Mouse (Mus musculus) left cerebral cortex, postnatal 4 days (tissue): ENCODE measurements around the gene Mpg. TPM values are rescaled to one million over a fixed set of nuclear protein-coding genes. Genes with fewer than 3 reads are reported as not detected.

Source experiments
- DNase-seq: peaks from one replicate; pipeline ENCODE4 v3.0.0-alpha.2; 2022
- intact Hi-C: fragments of 180-260 bp; cut with DNase I; formaldehyde crosslinking; loops from one replicate; pipeline ENCODE4 v1.15.1; 2025
- total RNA-seq, 2 experiments: library from RNA; stranded (reverse); gene quantifications; 2 replicates each; pipeline ENCODE4 v1.2.3; 2021

The Mpg gene
- total RNA-seq, 2 experiments from 2014 or later: 21.5 to 22.5 TPM

DNA sequence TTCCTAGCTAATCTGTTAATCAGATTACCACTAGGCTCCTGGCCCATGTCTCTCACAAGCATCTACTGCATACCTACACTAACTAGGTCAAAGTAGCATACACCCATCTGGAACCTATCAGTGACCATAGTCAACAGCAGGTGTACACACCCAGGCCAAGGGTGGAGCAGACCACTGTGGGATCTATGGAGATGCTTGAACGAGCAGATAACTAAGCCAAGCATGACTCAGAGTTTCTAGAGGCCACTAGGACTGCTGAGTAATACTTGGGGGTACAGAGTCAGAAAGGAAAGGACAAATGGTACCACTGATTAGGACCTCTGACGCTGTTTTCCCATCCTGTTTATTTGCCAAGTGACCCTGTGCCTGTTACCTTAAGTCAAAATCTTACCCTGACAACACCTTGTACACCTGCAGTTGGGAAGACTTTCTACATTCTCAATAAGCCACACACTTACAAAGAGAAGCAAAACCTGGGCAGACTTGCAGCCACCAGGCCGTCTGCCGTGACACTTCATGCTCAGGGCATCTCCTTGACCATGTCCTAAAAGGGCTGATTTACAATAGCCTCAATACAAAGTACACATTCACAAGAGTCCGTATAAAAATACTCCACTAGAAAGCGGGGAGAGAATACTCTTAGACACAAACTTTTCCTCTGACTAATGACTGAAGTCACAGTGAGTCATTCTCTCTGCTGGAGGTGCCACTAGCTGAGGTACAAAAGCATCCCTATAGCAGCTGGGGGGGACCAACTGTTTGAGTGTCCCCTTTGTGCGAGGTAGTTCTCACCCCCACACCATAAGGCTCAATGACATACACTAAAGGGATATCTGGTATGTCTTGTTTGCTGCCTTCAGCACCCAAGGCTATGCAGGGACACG, 24.8 kb downstream of the Mpg start:
- DNase-seq: no peak
- intact Hi-C loops: no loop called here

DNA sequence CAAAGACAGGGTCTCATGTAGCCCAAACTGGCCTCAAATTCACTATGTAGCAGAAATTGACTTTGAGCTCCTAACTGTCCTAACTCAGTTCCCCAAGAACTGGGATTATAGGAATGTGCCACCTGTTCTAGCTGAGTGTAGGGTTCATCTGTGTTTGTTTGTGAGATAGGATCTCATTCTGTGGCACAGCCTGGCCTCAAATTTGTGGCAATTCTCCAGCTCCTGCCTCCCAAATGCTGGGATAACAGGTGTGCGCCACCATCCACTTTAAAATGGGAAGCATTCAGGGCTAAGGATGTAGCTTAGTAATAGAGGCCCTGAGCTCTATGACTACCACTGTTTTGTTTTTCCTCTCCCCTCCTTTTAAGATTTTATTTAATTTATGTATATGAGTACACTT, 26.8 kb downstream of the Mpg start:
- DNase-seq: no peak
- intact Hi-C loops: no loop called here

DNA sequence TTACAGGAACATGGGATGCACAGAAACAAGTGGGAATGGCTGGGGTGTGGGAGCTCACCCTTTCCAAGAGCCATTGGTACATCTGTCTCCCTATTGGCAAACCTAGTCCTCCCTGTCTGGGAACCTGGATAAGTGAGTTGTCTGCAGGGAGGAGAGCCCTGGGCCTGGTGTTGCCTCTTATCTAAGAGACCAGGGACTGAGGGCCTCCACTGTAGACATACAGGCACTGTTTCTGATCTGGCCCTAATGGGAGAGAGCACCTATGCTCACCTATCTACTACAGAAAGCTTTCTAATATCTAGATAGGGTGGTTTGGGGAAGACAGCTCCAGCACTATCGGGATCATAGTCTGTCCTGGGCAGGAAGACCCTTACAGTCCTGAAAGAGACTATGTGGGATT, 29.8 kb downstream of the Mpg start:
- intact Hi-C loops: no loop called here
- no peak for DNase-seq

DNA sequence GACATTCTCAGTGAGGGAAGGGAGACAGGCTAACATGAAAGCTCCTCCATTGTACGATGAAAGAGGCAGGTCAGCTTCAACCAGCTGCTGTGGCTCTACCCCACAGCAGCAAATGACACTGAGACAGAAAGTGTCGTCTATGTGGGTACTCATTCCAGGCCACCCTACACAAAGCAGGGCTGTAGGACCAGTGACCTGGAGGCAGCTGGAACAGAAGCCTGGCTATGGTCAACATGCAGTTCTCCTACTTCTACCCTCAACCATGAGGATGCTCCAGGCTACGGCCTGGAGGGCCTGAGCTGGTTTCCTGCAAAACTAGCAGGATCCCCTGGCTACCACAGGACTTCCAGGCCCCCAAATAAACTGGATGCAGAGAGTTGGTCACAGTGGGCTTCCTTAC, 30.3 kb downstream of the Mpg start:
- intact Hi-C loops: no loop called here
- DNase-seq: no peak

DNA sequence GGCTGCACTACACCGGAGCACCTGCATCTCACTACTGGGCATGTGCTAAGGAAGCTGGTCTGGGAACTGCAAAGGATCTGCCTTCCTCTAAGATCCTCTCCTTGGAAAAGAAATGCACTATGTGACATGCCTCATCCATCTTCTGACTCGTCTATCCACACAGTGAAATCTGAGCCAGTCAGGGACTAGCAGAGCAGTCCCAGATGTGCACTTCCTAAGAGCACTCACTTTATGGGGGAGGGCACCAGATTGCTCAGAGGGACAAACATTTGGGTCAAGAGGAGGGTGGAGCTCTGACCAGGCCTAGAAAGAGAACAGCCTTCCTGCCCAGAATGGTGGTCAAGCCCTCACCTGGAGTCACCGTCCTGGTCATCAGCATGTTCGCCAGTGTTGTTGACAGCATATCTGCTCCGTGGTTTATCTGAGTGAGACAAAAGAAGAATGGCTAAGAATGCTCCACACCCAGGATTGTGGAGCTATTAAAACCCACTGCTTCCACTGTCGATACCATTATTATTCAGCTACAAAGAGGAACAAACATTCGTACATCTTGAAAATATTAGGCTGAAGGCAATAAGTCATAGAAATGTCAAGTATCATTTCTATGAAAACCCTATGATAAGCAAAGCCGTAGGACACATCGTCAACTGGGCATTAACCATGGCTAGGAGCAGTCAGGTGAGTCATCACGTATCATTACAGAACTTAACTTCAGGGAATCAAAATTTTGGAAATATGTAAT, 36.5 kb downstream of the Mpg start:
- no peak for DNase-seq
- intact Hi-C loops: no loop called here

DNA sequence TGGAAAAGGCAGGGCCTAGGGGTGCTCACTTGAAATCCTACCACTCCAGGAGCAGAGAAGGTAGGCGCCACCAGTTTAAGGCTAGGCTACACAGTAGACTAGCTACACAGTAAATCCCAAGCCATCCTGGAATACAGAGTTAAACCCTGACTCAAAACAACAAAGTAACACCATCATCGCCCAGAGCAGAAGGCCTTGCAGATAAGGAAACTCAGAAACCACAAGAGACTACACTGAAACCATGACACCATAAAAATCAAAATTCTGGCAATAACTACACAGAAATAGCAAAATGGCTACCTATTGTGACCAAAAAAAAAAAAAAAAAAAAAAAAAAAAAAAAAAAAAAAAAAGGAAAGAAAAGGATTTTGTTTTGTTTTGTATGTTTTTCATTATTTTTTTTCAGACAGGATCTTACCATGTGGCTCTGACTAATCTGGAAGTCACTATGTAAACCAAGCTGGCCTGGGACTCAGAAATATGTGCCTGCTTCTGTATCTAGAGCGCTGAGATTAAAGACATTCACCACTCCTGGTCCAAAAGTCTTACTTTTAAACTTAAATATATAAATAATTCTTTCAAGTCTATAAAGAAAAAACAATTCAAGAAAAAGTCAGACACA, 38.9 kb downstream of the Mpg start:
- intact Hi-C loops: no loop called here
- no peak for DNase-seq

DNA sequence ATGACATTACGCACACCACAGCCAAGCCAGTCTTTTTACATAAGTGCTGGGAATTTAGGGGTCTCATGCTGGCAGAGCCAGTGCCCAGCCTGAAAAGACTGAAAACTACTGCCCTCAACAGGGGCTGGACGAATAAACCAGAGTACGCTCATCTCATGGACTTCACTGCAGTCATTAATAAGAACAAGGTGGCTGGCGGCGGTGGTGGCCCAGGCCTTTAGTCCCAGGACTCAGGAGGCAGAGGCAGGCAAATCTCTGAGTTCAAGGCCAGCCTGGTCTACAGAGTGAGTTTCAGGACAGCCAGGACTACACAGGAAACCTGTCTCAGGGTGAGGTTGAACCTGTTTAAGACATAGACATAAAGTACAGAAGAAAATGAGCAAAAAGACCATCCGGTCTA, 39.9 kb downstream of the Mpg start:
- no peak for DNase-seq
- intact Hi-C loops: no loop called here

DNA sequence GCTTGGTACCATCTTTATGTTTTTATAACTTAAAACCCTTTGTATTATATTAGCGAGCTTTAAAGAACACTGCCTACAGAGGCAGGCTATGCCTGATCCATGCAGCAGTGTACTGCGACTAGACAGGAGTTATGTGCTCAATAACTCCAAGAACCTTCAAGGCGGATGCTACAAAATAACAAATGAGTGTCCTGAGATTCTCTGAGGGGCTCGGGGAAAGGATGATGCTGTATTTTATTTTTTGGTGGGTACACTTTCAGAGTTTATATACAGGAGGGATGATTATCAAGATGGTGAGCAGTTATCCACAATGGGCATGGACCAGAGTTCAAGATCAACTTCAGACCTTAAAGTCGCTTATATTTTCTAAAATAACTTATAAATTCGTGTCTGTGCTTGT, 40.5 kb downstream of the Mpg start:
- DNase-seq: no peak
- intact Hi-C loops: no loop called here

DNA sequence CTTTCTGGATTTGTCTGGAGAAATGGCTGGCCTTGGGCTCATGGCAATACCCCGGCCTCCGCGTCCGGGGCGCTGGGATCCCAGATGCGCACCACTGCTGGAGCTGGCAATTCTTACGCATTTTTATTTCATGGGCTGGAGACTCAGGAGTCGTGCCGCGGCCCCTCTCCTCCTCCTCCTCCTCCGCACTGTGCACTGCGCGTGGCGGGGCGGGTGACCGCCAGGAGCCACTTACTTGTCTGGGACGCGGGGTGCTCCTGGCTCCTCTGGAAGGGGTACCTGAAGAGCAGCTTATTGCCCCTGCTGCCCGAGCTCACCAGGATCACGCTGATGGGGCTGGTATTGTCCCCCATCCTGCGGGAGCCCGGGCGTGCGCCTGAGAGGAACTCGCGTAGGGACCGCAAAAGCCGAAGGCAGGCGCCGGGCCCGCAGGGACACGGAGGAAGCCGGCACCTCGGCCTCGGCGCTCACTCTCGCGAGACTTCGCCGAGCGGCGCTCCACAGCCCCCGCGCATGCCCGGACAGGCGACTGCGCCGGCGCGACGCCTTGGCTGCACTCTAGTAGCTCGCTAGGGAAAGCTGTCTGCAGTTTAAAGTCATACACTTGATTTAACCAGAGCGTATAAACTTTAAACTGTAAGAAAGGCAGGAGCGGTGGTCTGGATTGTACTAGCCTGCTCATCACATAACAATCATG, 41.0 kb downstream of the Mpg start, which contains the start of gene Nprl3:
Nprl3 (minus strand) TSS at position 520 of the 697 bp plus-strand sequence.
- peak; percentile 97 for DNase-seq
- intact Hi-C loops: no loop called here

DNA sequence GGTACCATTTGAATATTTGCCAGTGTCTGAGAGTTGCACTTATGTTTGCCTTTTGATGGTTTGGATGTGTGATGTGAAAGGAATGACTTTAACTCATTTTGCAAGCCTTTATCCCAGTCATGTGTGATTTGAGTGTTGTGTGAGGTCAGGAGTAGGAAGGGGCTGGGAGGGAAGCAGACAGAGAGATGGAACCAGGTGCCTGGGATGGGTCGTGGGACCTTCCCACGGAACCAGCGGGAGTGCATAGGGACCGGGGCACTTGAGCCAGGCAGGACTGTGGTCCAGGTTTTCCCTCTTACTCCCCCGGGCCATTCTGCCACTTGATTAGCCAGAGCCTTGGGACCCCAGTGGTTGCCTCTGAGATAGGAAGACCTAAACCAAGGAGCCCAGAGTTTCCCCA, 41.7 kb downstream of the Mpg start:
- intact Hi-C loops: no loop called here
- no peak for DNase-seq

DNA sequence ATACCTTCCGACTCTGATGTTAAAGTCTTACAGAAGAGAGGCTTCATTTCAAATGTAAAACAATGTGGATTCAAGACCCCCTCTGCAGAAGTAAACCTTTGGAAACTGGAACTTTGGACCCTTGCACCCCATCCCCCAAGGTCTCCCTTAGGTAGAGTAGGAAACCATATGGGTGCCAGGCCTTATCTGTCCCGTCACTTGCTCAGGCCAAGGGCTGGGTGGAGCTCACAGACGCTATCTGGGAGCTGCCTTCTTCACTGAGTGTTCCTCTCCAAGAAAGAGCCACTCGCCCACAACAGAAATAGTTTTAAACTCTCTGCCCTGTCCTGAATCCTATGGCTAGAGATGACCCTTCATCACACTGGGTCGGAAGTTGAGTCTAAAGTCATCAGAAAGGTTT, 42.6 kb downstream of the Mpg start:
- intact Hi-C loops: no loop called here

DNA sequence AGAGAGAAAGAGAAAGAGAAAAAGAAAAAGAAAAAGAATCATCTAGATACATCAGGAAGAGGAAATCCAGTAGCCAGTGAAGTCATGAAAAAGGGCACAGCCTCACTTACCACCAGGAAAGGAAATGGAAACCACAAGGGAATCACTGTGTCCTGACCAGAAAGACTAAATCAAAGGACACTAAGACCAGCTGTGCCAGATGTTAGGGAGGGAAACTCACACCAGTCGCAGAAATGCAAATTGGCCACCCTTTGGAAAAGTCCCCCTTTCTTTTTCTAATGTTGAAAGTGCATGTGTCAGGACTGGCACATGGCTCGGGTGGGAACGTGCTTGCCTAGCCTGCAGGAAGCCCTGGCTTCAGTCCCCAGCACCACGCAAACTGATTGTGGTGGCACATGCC, 44.9 kb downstream of the Mpg start:
- DNase-seq: no peak
- intact Hi-C loops: no loop called here

More for the DNA sequence above, 42.6 kb downstream of the Mpg start:
- no peak for DNase-seq

DNA sequence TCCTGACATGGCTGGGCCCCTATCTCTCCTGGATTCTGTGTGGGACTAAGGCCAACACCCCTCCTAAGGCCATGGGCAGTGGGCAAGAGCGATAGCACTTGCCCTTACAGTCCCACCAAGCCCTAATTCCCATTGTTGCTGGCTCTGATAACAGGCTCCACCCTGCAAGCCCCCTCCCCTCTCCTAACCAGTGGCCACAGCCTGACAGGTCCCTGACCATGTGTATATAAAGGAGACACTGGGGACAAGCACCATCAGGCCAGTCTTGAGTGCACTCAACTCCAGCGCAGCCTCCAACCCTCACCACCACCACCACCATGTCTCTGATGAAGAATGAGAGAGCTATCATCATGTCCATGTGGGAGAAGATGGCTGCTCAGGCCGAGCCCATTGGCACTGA, 50.0 kb downstream of the Mpg start, which contains the start of gene Hba-x:
Hba-x (plus strand) TSS at position 54 of the 400 bp plus-strand sequence.
- intact Hi-C loops: no loop called here
- no peak for DNase-seq

DNA sequence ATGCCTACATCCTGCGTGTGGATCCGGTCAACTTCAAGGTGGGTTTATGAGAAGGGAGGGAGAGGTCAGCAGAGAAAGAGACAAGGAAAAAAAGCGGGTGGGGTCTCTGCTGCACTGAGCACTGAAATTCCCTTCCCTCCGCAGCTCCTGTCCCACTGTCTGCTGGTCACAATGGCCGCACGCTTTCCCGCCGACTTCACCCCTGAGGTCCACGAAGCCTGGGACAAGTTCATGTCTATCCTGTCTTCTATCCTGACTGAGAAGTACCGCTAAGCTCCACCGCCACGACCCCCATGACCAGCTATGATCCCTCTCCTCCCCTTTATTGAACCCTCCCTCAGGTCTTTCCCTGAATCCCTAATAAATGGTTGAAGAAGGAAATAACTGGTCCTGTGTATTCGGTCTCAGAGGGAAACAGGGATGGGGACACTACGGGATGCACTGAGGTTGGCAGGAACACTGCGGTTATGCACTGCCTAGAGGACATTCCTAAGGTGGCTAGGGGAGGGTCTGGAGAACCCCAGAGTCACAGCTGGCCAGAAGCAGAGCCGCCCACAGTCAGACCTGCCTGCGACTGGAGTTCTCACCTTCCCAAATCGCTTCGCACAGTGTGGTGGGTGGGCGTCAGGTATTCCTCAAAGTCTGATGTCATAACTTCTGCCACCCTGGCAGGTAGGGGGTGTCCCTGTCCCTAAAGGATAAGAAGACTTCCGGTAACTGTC, 51.6 kb downstream of the Mpg start:
- no peak for DNase-seq
- intact Hi-C loops: no loop called here

DNA sequence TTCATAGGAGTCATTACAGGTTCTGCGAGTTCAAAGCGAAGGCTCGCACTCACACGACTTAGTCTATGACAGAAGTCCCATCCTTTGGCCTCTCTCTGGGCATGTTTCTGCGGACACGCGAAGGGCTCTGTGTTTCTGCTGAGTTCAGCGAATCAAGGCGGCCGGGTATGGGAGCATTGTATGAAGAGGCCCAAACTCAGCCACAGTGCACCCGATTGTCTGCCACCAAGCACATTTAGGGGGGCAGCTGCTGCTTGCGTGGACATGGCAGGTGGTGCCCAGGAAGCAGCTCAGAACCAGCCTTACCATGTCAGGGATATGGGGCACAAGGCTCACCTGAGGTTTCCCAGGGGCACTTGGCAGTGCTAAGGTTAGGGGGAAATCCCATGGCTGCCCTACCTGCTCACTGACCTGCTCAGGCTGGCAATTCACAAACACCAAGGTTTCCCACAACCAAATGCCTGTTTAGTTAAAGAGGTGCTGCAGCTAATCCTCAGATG, 52.2 kb downstream of the Mpg start:
- DNase-seq: no peak
- intact Hi-C loops: no loop called here

DNA sequence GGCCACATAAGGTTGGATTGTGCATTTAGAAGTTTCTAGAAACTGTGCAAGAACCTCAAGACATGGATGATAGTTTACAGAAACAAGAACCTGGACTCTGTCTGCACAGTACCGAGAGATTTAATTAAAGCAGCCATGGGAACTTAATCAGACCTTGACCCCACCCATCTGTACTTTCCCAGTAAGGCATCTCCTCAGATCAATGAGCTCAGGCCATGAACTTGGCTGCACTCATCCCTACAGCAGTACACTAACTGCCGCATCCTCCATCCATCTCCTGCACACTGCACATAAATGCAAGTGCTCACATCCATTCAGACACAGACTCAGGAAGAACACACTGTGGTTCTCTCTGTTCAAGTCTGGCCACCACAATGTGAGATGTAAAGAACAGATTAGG, 54.3 kb downstream of the Mpg start:
- intact Hi-C loops: no loop called here
- DNase-seq: no peak

DNA sequence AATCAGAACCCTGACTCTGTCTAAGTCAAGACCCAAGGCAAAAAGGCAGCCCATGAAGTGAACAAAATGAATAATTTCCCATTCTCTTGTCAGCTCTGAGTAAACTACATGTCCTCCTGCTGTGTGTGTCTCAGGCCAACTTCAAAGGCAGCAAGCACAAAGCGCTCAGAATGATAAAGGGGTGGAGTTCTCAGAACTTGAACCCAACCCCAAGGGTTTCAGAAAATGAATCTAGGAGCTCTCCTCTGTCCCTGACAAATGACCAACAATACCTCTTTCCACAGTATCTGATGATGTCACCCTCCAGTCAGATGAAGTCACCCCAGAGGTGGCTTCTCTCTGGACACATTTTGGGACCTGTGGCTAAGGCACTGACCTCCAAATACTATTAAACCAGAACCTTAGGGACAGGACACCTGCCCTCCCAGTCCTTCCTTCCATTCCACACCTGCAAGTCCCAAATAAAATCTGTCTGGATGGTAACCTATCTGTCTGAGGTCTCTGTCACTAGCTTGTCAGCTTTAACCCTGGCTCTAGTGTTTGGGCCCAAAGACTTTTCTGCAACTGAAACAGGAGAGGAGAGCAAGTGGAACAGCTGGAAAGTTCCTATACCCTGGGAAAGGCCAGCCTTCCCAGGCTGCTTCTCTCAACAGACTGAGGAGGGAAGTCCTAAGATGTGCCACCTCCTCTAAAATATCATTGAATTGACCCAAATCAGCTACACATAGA, 55.3 kb downstream of the Mpg start:
- no peak for DNase-seq
- intact Hi-C loops: no loop called here
